8 mouse cellular contexts compared by ENCODE assay signal in the genomic region with DNA sequence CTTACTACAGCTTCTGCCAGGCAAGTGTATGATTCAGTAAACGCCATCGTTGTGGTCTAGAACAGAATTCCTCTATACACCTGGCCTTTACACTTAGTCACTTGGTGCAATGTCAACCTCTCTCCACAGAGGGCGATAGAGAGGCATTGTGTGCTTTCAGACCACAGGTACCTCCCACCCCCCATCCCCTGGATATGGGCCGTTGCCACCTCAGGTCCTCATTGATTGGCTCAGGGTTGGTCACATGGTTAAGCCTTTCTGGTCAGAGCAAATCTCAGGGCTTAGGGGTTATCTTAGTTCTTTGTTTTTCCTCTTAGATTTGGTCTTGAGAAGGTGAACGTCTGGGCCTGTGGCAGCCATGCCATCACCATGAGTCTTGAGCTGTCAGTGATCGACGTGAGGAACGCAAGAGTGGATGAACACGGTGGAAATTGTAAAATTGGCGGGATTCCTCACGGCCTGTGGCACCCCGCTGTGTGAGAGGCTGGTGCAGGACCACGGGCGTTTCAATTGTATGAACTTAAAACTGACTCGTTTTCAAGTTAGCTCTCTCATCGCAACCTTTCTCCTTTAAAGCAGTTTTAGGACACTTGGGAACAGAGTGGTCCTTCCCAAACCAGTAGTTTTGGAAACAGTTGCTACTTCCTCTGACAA. TPM values are rescaled to one million over a fixed set of nuclear protein-coding genes. Genes with fewer than 3 reads are reported as not detected.
DNase-seq lines count a peak whose midpoint lies in the region; ATAC-seq and TF ChIP-seq lines count a peak whose summit lies in the region.

No protein-coding gene starts in this region.

- H3K4me3 ChIP-seq in heart, adult 2 months: no peak overlapping the region
- H3K4me3 ChIP-seq in heart, embryonic 11.5 days (ENCODE audit: low read depth, low read length): no peak overlapping the region
- H3K4me3 ChIP-seq in liver, embryonic 11.5 days (ENCODE audit: low read depth, low read length): no peak overlapping the region
- H3K4me3 ChIP-seq in neural tube, embryonic 11.5 days (ENCODE audit: low read depth, low read length): peak overlapping the region; percentile 1; the same call in 1 of the 2 replicates

- no peaks in the 10 kb centered on the region; the same call in 1 of the 2 replicates for H3K4me1 ChIP-seq in heart, adult 2 months (ENCODE audit: control insufficient read depth, insufficient read depth, low read length)
- no peaks in the 10 kb centered on the region; the same call in 1 of the 2 replicates for H3K4me1 ChIP-seq in heart, embryonic 11.5 days (ENCODE audit: control insufficient read depth, insufficient read depth, low read length)
- H3K4me1 ChIP-seq in liver, embryonic 11.5 days (replicated peaks; ENCODE audit: control insufficient read depth, insufficient read depth, low read length): 0 out of 2 replicates have a peak, but pooled peaks cover 4% of the 10 kb centered on the region
- no peaks in the 10 kb centered on the region for H3K4me1 ChIP-seq in neural tube, embryonic 11.5 days (ENCODE audit: control insufficient read depth, insufficient read depth, low read length)

- no peak overlapping the region for H3K9ac ChIP-seq in heart, adult 2 months (ENCODE audit: low read depth, low read length)
- H3K9ac ChIP-seq in heart, embryonic 11.5 days (ENCODE audit: low read depth, low read length): no peak overlapping the region
- H3K9ac ChIP-seq in liver, embryonic 11.5 days (ENCODE audit: low read depth, low read length): no peak overlapping the region
- no peak overlapping the region for H3K9ac ChIP-seq in neural tube, embryonic 11.5 days (ENCODE audit: low read length)

- TF ChIP-seq POLR2A in heart, adult 2 months (IDR thresholded peaks at IDR 0.05; ENCODE audit: insufficient read depth, low read depth, low read length): no peak

- TF ChIP-seq EP300 in heart, adult 2 months (IDR thresholded peaks at IDR 0.05; ENCODE audit: insufficient read depth, low read depth, low read length): no peak

- ATAC-seq in heart, embryonic 11.5 days (replicated peaks; ENCODE audit: insufficient number of reproducible peaks, low FRiP score, low TSS enrichment): no peak
- peak; percentile 49 for ATAC-seq in granulocyte monocyte progenitor cell, adult 5-6 weeks (replicated peaks; ENCODE audit: poor library complexity, severe bottlenecking)
- no peak for ATAC-seq in liver, embryonic 11.5 days (replicated peaks; ENCODE audit: low FRiP score)
- ATAC-seq in neural tube, embryonic 11.5 days (ENCODE audit: insufficient read depth, low FRiP score, low TSS enrichment): peak; percentile 45; the same call in 1 of the 2 replicates

- H3K9me3 ChIP-seq in heart, embryonic 11.5 days (replicated peaks; ENCODE audit: control insufficient read depth, low read length): no peaks in the 10 kb centered on the region
- no peaks in the 10 kb centered on the region for H3K9me3 ChIP-seq in liver, embryonic 11.5 days (ENCODE audit: control insufficient read depth, low read length)
- H3K9me3 ChIP-seq in neural tube, embryonic 11.5 days (ENCODE audit: control insufficient read depth, low read length): no peaks in the 10 kb centered on the region

- WGBS in heart, adult 2 months: 15% methylated on average over 16 of the region's 16 CpGs
- WGBS in heart, embryonic 11.5 days (ENCODE audit: insufficient replicate concordance): 12% methylated on average over 16 of the region's 16 CpGs
- 10% methylated on average over 16 of the region's 16 CpGs for WGBS in liver, embryonic 11.5 days
- 14% methylated on average over 16 of the region's 16 CpGs for WGBS in neural tube, embryonic 11.5 days

- no peaks in the 10 kb centered on the region for H3K79me2 ChIP-seq in heart, adult 2 months (replicated peaks; ENCODE audit: control insufficient read depth, insufficient read depth, low read length)

- H3K4me2 ChIP-seq in heart, embryonic 11.5 days: no peak overlapping the region
- H3K4me2 ChIP-seq in liver, embryonic 11.5 days: peak overlapping the region; percentile 20
- peak overlapping the region; percentile 19; the same call in 1 of the 2 replicates for H3K4me2 ChIP-seq in neural tube, embryonic 11.5 days (ENCODE audit: low read depth)

- intact Hi-C loops in heart, adult 2 months (cut with DNase I): loop anchor here (5.0 kb wide), 1 partner anchor 375 kb away; no protein-coding TSS in a partner anchor

- DNase-seq in heart, adult 2 months: no peak
- peak; percentile 97 for DNase-seq in ZHBTc4 (ENCODE audit: low read depth, low spot score)
- no peak for DNase-seq in liver, embryonic 11.5 days (ENCODE audit: low spot score)
- DNase-seq in neural tube, embryonic 11.5 days (ENCODE audit: low spot score): peak; percentile 63
- DNase-seq in frontal cortex, postnatal 14 days (ENCODE audit: low spot score in 2 of 2): no peak
- no peak for DNase-seq in spleen, postnatal 14 days (ENCODE audit: low spot score in 2 of 2)

- H3K27me3 ChIP-seq in heart, adult 2 months (ENCODE audit: control insufficient read depth, insufficient read depth, low read length): no peaks in the 10 kb centered on the region
- H3K27me3 ChIP-seq in heart, embryonic 11.5 days (ENCODE audit: control insufficient read depth, insufficient read depth, low read length): peaks cover 51% of the 10 kb centered on the region
- peaks cover 21% of the 10 kb centered on the region for H3K27me3 ChIP-seq in liver, embryonic 11.5 days (replicated peaks; ENCODE audit: control insufficient read depth, insufficient read depth, low read length)
- no peaks in the 10 kb centered on the region; the same call in 1 of the 2 replicates for H3K27me3 ChIP-seq in neural tube, embryonic 11.5 days (ENCODE audit: control insufficient read depth, insufficient read depth, low read length)

- no peaks in the 10 kb centered on the region for H3K36me3 ChIP-seq in heart, adult 2 months (ENCODE audit: control insufficient read depth, insufficient read depth, low read length)
- no peaks in the 10 kb centered on the region for H3K36me3 ChIP-seq in heart, embryonic 11.5 days (ENCODE audit: control insufficient read depth, insufficient read depth, low read length)
- no peaks in the 10 kb centered on the region for H3K36me3 ChIP-seq in liver, embryonic 11.5 days (ENCODE audit: control insufficient read depth, insufficient read depth, low read length)
- no peaks in the 10 kb centered on the region for H3K36me3 ChIP-seq in neural tube, embryonic 11.5 days (ENCODE audit: control insufficient read depth, insufficient read depth, low read length)

- H3K27ac ChIP-seq in heart, adult 2 months: no peak overlapping the region
- no peak overlapping the region for H3K27ac ChIP-seq in heart, embryonic 11.5 days (ENCODE audit: low read depth, low read length)
- no peak overlapping the region for H3K27ac ChIP-seq in liver, embryonic 11.5 days (ENCODE audit: low read depth, low read length)
- no peak overlapping the region for H3K27ac ChIP-seq in neural tube, embryonic 11.5 days (ENCODE audit: low read depth, low read length)

- peak; percentile 65 for TF ChIP-seq CTCF in heart, adult 2 months (IDR thresholded peaks at IDR 0.05)

RNA-seq across cellular contexts. Expression of gene Mocs3, which starts 22.3 kb away (rescaled TPM):
- 1 to 10 TPM; 7.7 to 8.7 TPM for total RNA-seq in heart, adult 2 months (2021)
- 4.0 TPM in 2 replicates for polyA plus RNA-seq in heart, adult 2 months (2012; rRNA removed)
- polyA plus RNA-seq in heart, embryonic 11.5 days (2014; fragmentation: Nextera tagmentation; extraction: Ambion mirVana): 4.1 and 4.5 TPM in 2 replicates
- 4.1 and 6.0 TPM in 2 replicates for total RNA-seq in granulocyte monocyte progenitor cell, adult 5-6 weeks (2014; fragmentation: Nextera tagmentation)
- total RNA-seq in granulocyte monocyte progenitor cell, adult 5-6 weeks (2017): 3.2 and 3.7 TPM in 2 replicates
- 8.2 and 8.9 TPM in 2 replicates for polyA plus RNA-seq in liver, embryonic 11.5 days (2014; fragmentation: Nextera tagmentation; extraction: Ambion mirVana)
- 8.2 and 8.9 TPM in 2 replicates for polyA plus RNA-seq in neural tube, embryonic 11.5 days (2014; fragmentation: Nextera tagmentation; extraction: Ambion mirVana)

RNA-seq across cellular contexts. Expression of gene Dpm1, which starts 22.4 kb away (rescaled TPM):
- total RNA-seq in heart, adult 2 months (2021): 10 to 100 TPM; 77.6 to 88.1 TPM
- polyA plus RNA-seq in heart, adult 2 months (2012; rRNA removed): 15.8 and 25.5 TPM in 2 replicates
- 74.5 and 85.1 TPM in 2 replicates for polyA plus RNA-seq in heart, embryonic 11.5 days (2014; fragmentation: Nextera tagmentation; extraction: Ambion mirVana)
- 54.1 and 58.0 TPM in 2 replicates for total RNA-seq in granulocyte monocyte progenitor cell, adult 5-6 weeks (2014; fragmentation: Nextera tagmentation)
- total RNA-seq in granulocyte monocyte progenitor cell, adult 5-6 weeks (2017): 46.7 and 54.9 TPM in 2 replicates
- polyA plus RNA-seq in liver, embryonic 11.5 days (2014; fragmentation: Nextera tagmentation; extraction: Ambion mirVana): 106 TPM in 2 replicates
- polyA plus RNA-seq in neural tube, embryonic 11.5 days (2014; fragmentation: Nextera tagmentation; extraction: Ambion mirVana): 48.7 and 54.0 TPM in 2 replicates

RNA-seq across cellular contexts. Expression of gene Gm20716, which starts 22.6 kb away (rescaled TPM):
- 10 to 100 TPM; 11.5 to 14.7 TPM for total RNA-seq in heart, adult 2 months (2021)
- polyA plus RNA-seq in heart, adult 2 months (2012; rRNA removed): 4.4 and 15.9 TPM in 2 replicates
- 17.2 and 19.4 TPM in 2 replicates for polyA plus RNA-seq in heart, embryonic 11.5 days (2014; fragmentation: Nextera tagmentation; extraction: Ambion mirVana)
- 36.9 and 50.4 TPM in 2 replicates for total RNA-seq in granulocyte monocyte progenitor cell, adult 5-6 weeks (2014; fragmentation: Nextera tagmentation)
- total RNA-seq in granulocyte monocyte progenitor cell, adult 5-6 weeks (2017): 38.6 and 39.8 TPM in 2 replicates
- 14.6 and 17.1 TPM in 2 replicates for polyA plus RNA-seq in liver, embryonic 11.5 days (2014; fragmentation: Nextera tagmentation; extraction: Ambion mirVana)
- 26.5 and 26.8 TPM in 2 replicates for polyA plus RNA-seq in neural tube, embryonic 11.5 days (2014; fragmentation: Nextera tagmentation; extraction: Ambion mirVana)

RNA-seq across cellular contexts. Expression of gene Kcng1, which starts 28.8 kb away (rescaled TPM):
- not detected for total RNA-seq in heart, adult 2 months (2021)
- polyA plus RNA-seq in heart, adult 2 months (2012; rRNA removed): 0.04 TPM in 1 of 2 replicates, not detected in the other
- polyA plus RNA-seq in heart, embryonic 11.5 days (2014; fragmentation: Nextera tagmentation; extraction: Ambion mirVana): 1.1 and 1.2 TPM in 2 replicates
- total RNA-seq in granulocyte monocyte progenitor cell, adult 5-6 weeks (2014; fragmentation: Nextera tagmentation): 3.4 and 4.9 TPM in 2 replicates
- total RNA-seq in granulocyte monocyte progenitor cell, adult 5-6 weeks (2017): 0.04 and 0.57 TPM in 2 replicates
- 0.90 and 0.95 TPM in 2 replicates for polyA plus RNA-seq in liver, embryonic 11.5 days (2014; fragmentation: Nextera tagmentation; extraction: Ambion mirVana)
- polyA plus RNA-seq in neural tube, embryonic 11.5 days (2014; fragmentation: Nextera tagmentation; extraction: Ambion mirVana): 0.34 and 0.52 TPM in 2 replicates

RNA-seq across cellular contexts. Expression of gene Adnp, which starts 45.9 kb away (rescaled TPM):
- 10 to 100 TPM; 29.6 to 30.7 TPM for total RNA-seq in heart, adult 2 months (2021)
- polyA plus RNA-seq in heart, adult 2 months (2012; rRNA removed): 7.4 and 11.2 TPM in 2 replicates
- polyA plus RNA-seq in heart, embryonic 11.5 days (2014; fragmentation: Nextera tagmentation; extraction: Ambion mirVana): 5.5 and 6.1 TPM in 2 replicates
- total RNA-seq in granulocyte monocyte progenitor cell, adult 5-6 weeks (2014; fragmentation: Nextera tagmentation): 28.7 and 36.3 TPM in 2 replicates
- 0.95 and 4.7 TPM in 2 replicates for total RNA-seq in granulocyte monocyte progenitor cell, adult 5-6 weeks (2017)
- 4.2 and 5.3 TPM in 2 replicates for polyA plus RNA-seq in liver, embryonic 11.5 days (2014; fragmentation: Nextera tagmentation; extraction: Ambion mirVana)
- 14.1 and 14.2 TPM in 2 replicates for polyA plus RNA-seq in neural tube, embryonic 11.5 days (2014; fragmentation: Nextera tagmentation; extraction: Ambion mirVana)

Comparison
In these comparisons a context has a peak if more than half of its experiments do, and no peak if none do; other contexts are left out.
1. DNase-seq: peak in ZHBTc4 (single experiment) and neural tube, embryonic 11.5 days (single experiment); none in heart, adult 2 months (0 of 2), liver, embryonic 11.5 days (single experiment), frontal cortex, postnatal 14 days (0 of 2) and spleen, postnatal 14 days (0 of 2).
2. ATAC-seq: peak in granulocyte monocyte progenitor cell, adult 5-6 weeks (single experiment) and neural tube, embryonic 11.5 days (single experiment); none in heart, embryonic 11.5 days (single experiment) and liver, embryonic 11.5 days (single experiment).